Mouse (Mus musculus) adipose tissue, adult 10 weeks (tissue): ENCODE results near the gene Pars2. TPM values are rescaled to one million over a fixed set of nuclear protein-coding genes. Genes with fewer than 3 reads are reported as not detected.

Experiments
- polyA plus RNA-seq: library from polyadenylated mRNA; stranded (reverse); fragments of 350-450 nt; fragmentation: Illumina TruSeq; extraction: RNeasy Lipid Tissue Mini Kit (QIAGEN cat#74804); gene quantifications from one replicate; pipeline ENCODE4 v1.2.3, GENCODE M21; 2014; ENCODE audit warnings: low read depth, low replicate concordance

Pars2 gene
- polyA plus RNA-seq: 6.4 TPM

DNA sequence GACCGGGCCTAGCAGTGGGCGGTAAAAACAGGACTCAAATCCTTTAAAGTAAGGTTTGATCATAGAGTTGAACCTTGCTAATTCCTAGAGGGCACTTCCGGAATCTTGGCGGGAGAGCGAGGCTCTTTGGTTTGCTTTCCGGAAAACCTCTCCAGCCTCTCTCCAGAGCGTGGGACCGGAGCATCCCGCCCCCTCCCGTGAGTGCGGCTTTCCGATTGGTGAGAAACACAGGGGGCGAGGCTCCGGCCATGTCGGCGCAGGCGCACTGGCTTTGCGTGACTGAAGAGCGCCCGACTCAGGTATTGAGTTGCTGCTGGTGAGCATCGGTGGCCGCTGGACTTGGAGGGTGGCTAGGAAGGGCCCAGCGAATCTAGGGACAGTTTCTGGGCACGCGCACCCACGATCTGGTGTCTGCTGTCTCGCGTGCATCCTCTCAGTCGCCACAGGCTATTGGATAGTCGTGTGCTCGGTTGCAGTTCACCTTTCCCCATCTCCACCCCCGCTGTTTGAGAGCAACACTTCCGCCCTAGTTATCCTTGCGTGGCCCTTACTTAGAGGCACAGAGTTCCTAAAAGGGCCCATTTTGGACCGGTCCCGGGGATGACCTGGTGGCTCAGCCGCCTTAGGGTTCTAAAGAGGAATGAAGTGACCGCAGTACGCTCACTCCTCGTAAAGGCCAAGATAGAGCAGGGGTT lies at the start of gene Pars2:
Gene Pars2, plus strand, starts transcription at position 237 of the 695 bp plus-strand sequence.

DNA sequence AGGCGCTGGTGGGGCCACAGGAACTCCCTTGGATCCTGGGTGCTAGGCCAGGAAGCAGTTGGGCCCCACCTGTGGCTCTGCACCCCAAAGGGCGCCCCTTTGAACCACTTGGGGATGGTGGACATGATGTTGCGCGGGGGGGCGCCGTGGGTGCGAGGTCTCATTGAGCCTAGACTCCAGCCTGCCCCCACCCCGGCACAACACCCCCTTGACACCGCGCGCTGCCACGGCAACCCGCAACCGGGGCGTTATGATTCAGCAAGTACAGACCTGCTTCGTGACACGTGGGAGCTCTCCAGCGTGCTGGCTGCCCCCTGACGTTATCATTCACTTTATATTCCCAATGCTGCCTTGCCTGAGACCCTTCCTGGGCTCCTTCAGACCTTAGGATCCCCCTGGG lies 33.8 kb upstream of the Pars2 start, which contains the start of gene Lexm:
Gene Lexm, minus strand, starts transcription at position 186 of the 400 bp plus-strand sequence.

DNA sequence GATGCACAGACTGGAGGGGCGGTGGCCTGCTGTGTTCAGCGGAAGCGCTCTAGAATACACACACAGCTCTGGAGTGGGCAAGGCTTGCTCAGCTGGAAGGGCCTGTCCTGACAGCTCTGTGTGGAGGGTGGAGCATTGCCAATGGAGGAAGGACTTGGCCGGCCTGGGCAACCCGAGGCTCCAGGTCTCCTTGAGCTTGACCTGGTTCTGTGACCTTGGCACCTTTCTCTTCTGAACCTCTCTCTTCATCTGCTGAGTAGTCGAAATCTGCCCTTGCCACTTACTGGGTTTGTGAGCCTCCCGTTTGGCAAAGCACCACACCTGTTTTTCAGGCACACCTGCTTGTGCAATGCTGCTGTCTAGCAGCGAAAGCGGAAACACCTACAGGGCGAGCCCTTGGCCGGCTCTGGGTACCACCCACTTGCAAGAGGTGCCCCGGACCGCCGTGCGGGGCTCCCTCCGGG lies 28.8 kb upstream of the Pars2 start, which contains the start of gene Ttc22:
Gene Ttc22, plus strand, starts transcription at position 403 of the 464 bp plus-strand sequence.

DNA sequence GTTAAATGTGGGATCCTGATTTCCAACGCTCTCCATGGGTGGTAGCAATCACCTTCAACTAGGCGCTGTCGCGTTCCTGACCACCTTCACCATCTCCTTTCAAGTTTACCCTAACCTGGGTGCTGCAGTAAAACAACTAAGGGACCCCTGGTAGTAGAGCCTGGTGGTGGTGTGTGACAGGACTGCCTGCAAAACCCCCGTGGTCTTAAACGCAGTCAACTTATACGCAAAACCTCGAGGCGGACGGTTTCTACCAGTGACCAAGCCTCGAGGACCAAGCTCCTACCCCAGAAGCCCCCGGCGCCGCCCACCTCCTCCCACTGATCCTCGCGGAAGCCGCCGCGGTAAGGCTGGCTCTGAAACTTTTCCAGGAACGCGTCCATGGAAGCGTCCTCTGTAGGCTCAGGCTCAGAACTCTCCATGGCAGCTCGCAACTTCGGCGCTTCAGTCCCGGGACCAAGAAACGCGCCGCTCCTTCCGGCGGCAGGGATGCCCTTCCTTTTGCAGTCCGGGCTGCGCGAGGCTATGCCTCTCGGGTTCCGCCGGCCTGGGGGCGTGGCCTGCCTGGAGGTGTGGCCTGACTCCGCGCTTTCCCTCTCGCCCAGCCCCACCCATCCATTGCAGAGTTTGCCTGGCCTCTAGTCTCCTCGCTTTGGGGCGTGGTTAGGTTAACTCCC lies 27.7 kb downstream of the Pars2 start, which contains the start of gene Ttc4:
Gene Ttc4, minus strand, starts transcription at position 503 of the 677 bp plus-strand sequence.

Other genes with a start within 250 kb of the Pars2 start
- gene Pcsk9, start 186.7 kb upstream of the Pars2 start, polyA plus RNA-seq: 0.32 TPM
- 2.6 TPM for gene Bsnd, start 158.8 kb upstream of the Pars2 start, polyA plus RNA-seq
- gene Dhcr24, start 90.0 kb upstream of the Pars2 start, polyA plus RNA-seq: 5.7 TPM
- 1.6 TPM for gene Lexm, start 33.8 kb upstream of the Pars2 start, polyA plus RNA-seq
- gene Ttc22, start 28.6 kb upstream of the Pars2 start, polyA plus RNA-seq: 0.15 TPM
- gene Ttc4, start 27.9 kb downstream of the Pars2 start, polyA plus RNA-seq: 34.1 TPM
- gene Mroh7, start 79.9 kb downstream of the Pars2 start, polyA plus RNA-seq: 2.7 TPM
- gene Fam151a, start 82.8 kb downstream of the Pars2 start, polyA plus RNA-seq: 0.56 TPM
- 3.2 TPM for gene Acot11, start 153.9 kb downstream of the Pars2 start, polyA plus RNA-seq